8 mouse cellular contexts compared by ENCODE assay signal in genomic region chr17:6257070-6257456, GRCm38 (mm10). TPM values are rescaled to one million over a fixed set of nuclear protein-coding genes. Genes with fewer than 3 reads are reported as not detected.
DNase-seq lines count a peak whose midpoint lies in the region; ATAC-seq lines count a peak whose summit lies in the region.
"Not testable (repeated sequence)": the region's sequence is repeated elsewhere in the genome, so short reads cannot be mapped to it uniquely, and the experiment has no call there.

No protein-coding gene starts in this region.

- H3K27me3 ChIP-seq in forebrain, embryonic 16.5 days (replicated peaks; ENCODE audit: control insufficient read depth, insufficient read depth, low read length); hindbrain, embryonic 11.5 days (ENCODE audit: control insufficient read depth, insufficient read depth, low read length); midbrain, embryonic 12.5 days: not testable (repeated sequence)

- H3K9ac ChIP-seq in forebrain, embryonic 16.5 days (replicated peaks; ENCODE audit: low read depth, low read length) = 0 out of 2 replicates have a peak overlapping the region, but pooled peaks have one; percentile 42
- not testable (repeated sequence) for H3K9ac ChIP-seq in hindbrain, embryonic 11.5 days (ENCODE audit: low read depth, low read length); midbrain, embryonic 12.5 days (replicated peaks)

- peak overlapping the region; percentile 41 for H3K4me3 ChIP-seq in forebrain, embryonic 16.5 days (replicated peaks; ENCODE audit: low read length)
- H3K4me3 ChIP-seq in hindbrain, embryonic 11.5 days (ENCODE audit: low read depth, low read length) = 0 out of 2 replicates have a peak overlapping the region, but pooled peaks have one; percentile 10
- peak overlapping the region; percentile 27 for H3K4me3 ChIP-seq in midbrain, embryonic 12.5 days

- DNase-seq in R1 (ENCODE audit: low read depth, low spot score) = peak; percentile 16
- DNase-seq in cerebellum, postnatal 36 days = peak; percentile 70 to 76
- DNase-seq in hindbrain, embryonic 11.5 days (ENCODE audit: low spot score) = not testable (repeated sequence)
- DNase-seq in layer of hippocampus, adult 8-10 months (ENCODE audit: low spot score in 2 of 2) = peak; percentile 76 to 78
- DNase-seq in left cerebral cortex, postnatal 36 days (ENCODE audit: low spot score in 2 of 2) = peak; percentile 84 to 85
- DNase-seq in right cerebral cortex, postnatal 14 days = peak; percentile 71

- H3K36me3 ChIP-seq in forebrain, embryonic 16.5 days (ENCODE audit: control insufficient read depth, insufficient read depth); hindbrain, embryonic 11.5 days (ENCODE audit: control insufficient read depth, insufficient read depth, low read length); midbrain, embryonic 12.5 days: not testable (repeated sequence)

- intact Hi-C loops in left cerebral cortex, postnatal 36 days (cut with DNase I) = not testable (repeated sequence)

- not testable (repeated sequence) for H3K9me3 ChIP-seq in forebrain, embryonic 16.5 days (ENCODE audit: control insufficient read depth, low read length); hindbrain, embryonic 11.5 days (ENCODE audit: control insufficient read depth, low read length); midbrain, embryonic 12.5 days

- not testable (repeated sequence) for H3K27ac ChIP-seq in forebrain, embryonic 16.5 days (ENCODE audit: low read length); hindbrain, embryonic 11.5 days (ENCODE audit: low read depth, low read length); midbrain, embryonic 12.5 days (replicated peaks)

- not testable (repeated sequence) for H3K4me1 ChIP-seq in forebrain, embryonic 16.5 days (replicated peaks; ENCODE audit: control insufficient read depth, insufficient read depth, low read length); hindbrain, embryonic 11.5 days (replicated peaks; ENCODE audit: control insufficient read depth, insufficient read depth, low read length); midbrain, embryonic 12.5 days

- ATAC-seq in forebrain, embryonic 16.5 days = peak; percentile 81
- ATAC-seq in hindbrain, embryonic 11.5 days (ENCODE audit: low FRiP score); midbrain, embryonic 12.5 days (ENCODE audit: low FRiP score, low read depth): not testable (repeated sequence)

- 3% methylated on average over 6 of the region's 20 CpGs for WGBS in forebrain, embryonic 16.5 days
- 2% methylated on average over 7 of the region's 20 CpGs for WGBS in hindbrain, embryonic 11.5 days
- WGBS in midbrain, embryonic 12.5 days = 3% methylated on average over 12 of the region's 20 CpGs

- H3K4me2 ChIP-seq in forebrain, embryonic 16.5 days (ENCODE audit: low read length) = peak overlapping the region; percentile 46
- peak overlapping the region; percentile 23; the same call in 1 of the 2 replicates for H3K4me2 ChIP-seq in hindbrain, embryonic 11.5 days (replicated peaks; ENCODE audit: low read depth, low read length)
- H3K4me2 ChIP-seq in midbrain, embryonic 12.5 days (replicated peaks) = peak overlapping the region; percentile 46

RNA-seq across cellular contexts. Expression of gene Tmem181a, which starts 0.4 kb away (rescaled TPM):
- polyA plus RNA-seq in forebrain, embryonic 16.5 days (2015; fragmentation: Nextera tagmentation; extraction: Ambion mirVana) = 45.5 and 52.4 TPM in 2 replicates
- polyA plus RNA-seq in hindbrain, embryonic 11.5 days (2014; fragmentation: Nextera tagmentation; extraction: Ambion mirVana) = 24.2 and 27.1 TPM in 2 replicates
- 10 to 100 TPM; 42.1 to 54.3 (median 50.3) TPM for total RNA-seq in layer of hippocampus, adult 8-10 months (2022)
- 10 to 100 TPM; 62.0 to 70.5 TPM for total RNA-seq in left cerebral cortex, postnatal 36 days (2021)
- polyA plus RNA-seq in midbrain, embryonic 12.5 days (2016; fragmentation: Nextera tagmentation; extraction: Ambion mirVana) = 28.1 and 29.1 TPM in 2 replicates
